10 mouse cellular contexts compared by ENCODE assay signal in genomic region chr13:11763104-11763503, GRCm38 (mm10).
DNase-seq lines count a peak whose midpoint lies in the region; ATAC-seq and TF ChIP-seq lines count a peak whose summit lies in the region.
"Had no signal": no experiment of that assay in that cellular context is flagged by ENCODE, and none has a peak within 500 bp of the region (broad histone marks: within the 10 kb centered on the region; RNA-seq: fewer than 3 reads in every experiment).

No protein-coding gene starts in this region.

- no peak overlapping the region for H3K4me2 ChIP-seq in kidney, postnatal 0 days (ENCODE audit: low read length)
- no peak overlapping the region for H3K4me2 ChIP-seq in kidney, embryonic 15.5 days
- H3K4me2 ChIP-seq in forebrain, embryonic 11.5 days (ENCODE audit: low read depth, low read length, severe bottlenecking), result no peak overlapping the region
- H3K4me2 ChIP-seq in lung, postnatal 0 days (replicated peaks; ENCODE audit: low read depth, low read length), result no peak overlapping the region
- H3K4me2 ChIP-seq: embryonic facial prominence, embryonic 15.5 days; limb, embryonic 13.5 days had no signal

- H3K27ac ChIP-seq in kidney, postnatal 0 days, result no peak overlapping the region
- no peak overlapping the region for H3K27ac ChIP-seq in kidney, embryonic 15.5 days
- H3K27ac ChIP-seq in ES-E14 (ENCODE audit: insufficient read depth, low read depth, low read length, poor library complexity, severe bottlenecking), result no peak overlapping the region
- H3K27ac ChIP-seq in forebrain, embryonic 11.5 days (ENCODE audit: low read depth, low read length), result no peak overlapping the region
- no peak overlapping the region for H3K27ac ChIP-seq in lung, postnatal 0 days (ENCODE audit: low read length)
- H3K27ac ChIP-seq: embryonic facial prominence, embryonic 15.5 days; limb, embryonic 13.5 days had no signal

- H3K4me3 ChIP-seq in kidney, postnatal 0 days (replicated peaks; ENCODE audit: low read depth, low read length), result no peak overlapping the region
- H3K4me3 ChIP-seq in kidney, embryonic 15.5 days (replicated peaks), result no peak overlapping the region
- H3K4me3 ChIP-seq in ES-E14 (ENCODE audit: insufficient read depth in 1 of 2, low read depth in 1 of 2, low read length in 2 of 2, poor library complexity in 1 of 2, severe bottlenecking in 1 of 2), result no peak overlapping the region
- H3K4me3 ChIP-seq in forebrain, embryonic 11.5 days (ENCODE audit: low read depth, low read length), result no peak overlapping the region
- no peak overlapping the region for H3K4me3 ChIP-seq in lung, postnatal 0 days (ENCODE audit: low read depth, low read length)
- H3K4me3 ChIP-seq: embryonic facial prominence, embryonic 15.5 days; limb, embryonic 13.5 days had no signal

- H3K9ac ChIP-seq in kidney, postnatal 0 days (ENCODE audit: low read depth, low read length), result no peak overlapping the region
- H3K9ac ChIP-seq in kidney, embryonic 15.5 days, result no peak overlapping the region
- no peak overlapping the region for H3K9ac ChIP-seq in ES-E14 (ENCODE audit: insufficient read depth, low read depth, low read length, poor library complexity, severe bottlenecking)
- H3K9ac ChIP-seq in forebrain, embryonic 11.5 days (ENCODE audit: low read length), result no peak overlapping the region
- no peak overlapping the region for H3K9ac ChIP-seq in lung, postnatal 0 days (replicated peaks; ENCODE audit: low read depth)
- H3K9ac ChIP-seq: embryonic facial prominence, embryonic 15.5 days; limb, embryonic 13.5 days had no signal

- no peaks in the 10 kb centered on the region for H3K36me3 ChIP-seq in kidney, postnatal 0 days (ENCODE audit: insufficient read depth, low read length)
- H3K36me3 ChIP-seq in kidney, embryonic 15.5 days, result no peaks in the 10 kb centered on the region
- peaks cover 2% of the 10 kb centered on the region; the same call in 1 of the 2 replicates for H3K36me3 ChIP-seq in ES-E14 (ENCODE audit: control insufficient read depth, insufficient read depth, low read length, poor library complexity, severe bottlenecking)
- H3K36me3 ChIP-seq in forebrain, embryonic 11.5 days (ENCODE audit: control insufficient read depth, insufficient read depth, low read length), result no peaks in the 10 kb centered on the region
- H3K36me3 ChIP-seq in lung, postnatal 0 days (ENCODE audit: insufficient read depth, low read length), result no peaks in the 10 kb centered on the region
- H3K36me3 ChIP-seq: embryonic facial prominence, embryonic 15.5 days; limb, embryonic 13.5 days had no signal

- no peaks in the 10 kb centered on the region for H3K9me3 ChIP-seq in kidney, postnatal 0 days (replicated peaks; ENCODE audit: low read length)
- no peaks in the 10 kb centered on the region for H3K9me3 ChIP-seq in kidney, embryonic 15.5 days (replicated peaks)
- no peaks in the 10 kb centered on the region for H3K9me3 ChIP-seq in ES-E14 (ENCODE audit: control insufficient read depth, insufficient read depth, low read depth, low read length)
- H3K9me3 ChIP-seq in forebrain, embryonic 11.5 days (ENCODE audit: control insufficient read depth, low read length), result no peaks in the 10 kb centered on the region
- H3K9me3 ChIP-seq in lung, postnatal 0 days (ENCODE audit: low read length), result no peaks in the 10 kb centered on the region
- H3K9me3 ChIP-seq: embryonic facial prominence, embryonic 15.5 days had no signal

- in situ Hi-C loops in ES-E14 (cut with MboI; ENCODE audit: low sequenced_read_pairs in 2 of 2, unreplicated experiment in 2 of 2), result no loop called here

- H3K27me3 ChIP-seq in kidney, postnatal 0 days (ENCODE audit: insufficient read depth, low read length), result no peaks in the 10 kb centered on the region
- H3K27me3 ChIP-seq in kidney, embryonic 15.5 days, result no peaks in the 10 kb centered on the region
- no peaks in the 10 kb centered on the region for H3K27me3 ChIP-seq in forebrain, embryonic 11.5 days (ENCODE audit: control insufficient read depth, insufficient read depth, low read length)
- H3K27me3 ChIP-seq in lung, postnatal 0 days (replicated peaks; ENCODE audit: insufficient read depth, low read length), result no peaks in the 10 kb centered on the region
- H3K27me3 ChIP-seq: embryonic facial prominence, embryonic 15.5 days; limb, embryonic 13.5 days had no signal

- 88% methylated on average over 3 of the region's 3 CpGs for WGBS in kidney, postnatal 0 days
- WGBS in kidney, embryonic 15.5 days, result 82% methylated on average over 3 of the region's 3 CpGs
- 83% methylated on average over 3 of the region's 3 CpGs for WGBS in forebrain, embryonic 11.5 days
- 64% methylated on average over 3 of the region's 3 CpGs for WGBS in lung, postnatal 0 days

- no peak for ATAC-seq in kidney, postnatal 0 days (replicated peaks; ENCODE audit: low FRiP score, low read depth)
- no peak for ATAC-seq in kidney, embryonic 15.5 days (replicated peaks; ENCODE audit: low FRiP score)
- 0 out of 2 replicates have a peak, but pooled peaks have one; percentile 27 for ATAC-seq in forebrain, embryonic 11.5 days (replicated peaks; ENCODE audit: low FRiP score)
- ATAC-seq in lung, postnatal 0 days, result no peak

- H3K4me1 ChIP-seq in kidney, postnatal 0 days (replicated peaks; ENCODE audit: insufficient read depth, low read length), result no peaks in the 10 kb centered on the region
- H3K4me1 ChIP-seq in kidney, embryonic 15.5 days, result no peaks in the 10 kb centered on the region
- peaks cover 2 to 8% of the 10 kb centered on the region in 2 experiments; a peak in 3 of 4 replicates for H3K4me1 ChIP-seq in ES-E14 (ENCODE audit: control insufficient read depth in 2 of 2, insufficient read depth in 2 of 2, low read length in 2 of 2, poor library complexity in 1 of 2)
- H3K4me1 ChIP-seq in forebrain, embryonic 11.5 days (replicated peaks; ENCODE audit: control insufficient read depth, insufficient read depth, low read length), result no peaks in the 10 kb centered on the region
- no peaks in the 10 kb centered on the region for H3K4me1 ChIP-seq in lung, postnatal 0 days (ENCODE audit: insufficient read depth, low read depth, low read length)
- H3K4me1 ChIP-seq: embryonic facial prominence, embryonic 15.5 days; limb, embryonic 13.5 days had no signal

- TF ChIP-seq CTCF in kidney, postnatal 0 days (IDR thresholded peaks at IDR 0.05; ENCODE audit: low read depth), result peak; percentile 82
- TF ChIP-seq CTCF in lung, postnatal 0 days (IDR thresholded peaks at IDR 0.05), result peak; percentile 76

- TF ChIP-seq EP300 in lung, postnatal 0 days (IDR thresholded peaks at IDR 0.05), result no peak

- DNase-seq in kidney, postnatal 0 days (ENCODE audit: low spot score), result peak; percentile 64
- DNase-seq in ES-E14 (ENCODE audit: low read depth, low spot score), result no peak
- peak; percentile 77 for DNase-seq in brain, adult 2 months (ENCODE audit: low read depth, low spot score)
- DNase-seq in forebrain, embryonic 11.5 days (ENCODE audit: low spot score), result no peak
- DNase-seq in lung, postnatal 0 days (ENCODE audit: low spot score), result peak; percentile 44
- DNase-seq in urinary bladder, postnatal 4 days (ENCODE audit: low spot score in 2 of 2), result no peak
- DNase-seq in heart, postnatal 4 days, result no peak

TF ChIP-seq in ES-E14, 5 proteins besides CTCF, POLR2A, EP300 and RAD21:
- no peak for TF ChIP-seq HCFC1 (IDR thresholded peaks at IDR 0.05; ENCODE audit: borderline replicate concordance, insufficient read depth, low read length)
- TF ChIP-seq ZNF384 (IDR thresholded peaks at IDR 0.05; ENCODE audit: low read depth, low read length), result no peak
- no peak for TF ChIP-seq MAFK (IDR thresholded peaks at IDR 0.05; ENCODE audit: insufficient read depth, low read depth, low read length)
- peak; percentile 51; the same call in 1 of the 2 replicates for TF ChIP-seq ZC3H11A (IDR thresholded peaks at IDR 0.05; ENCODE audit: borderline replicate concordance, low read depth, low read length)
- TF ChIP-seq CHD2 (IDR thresholded peaks at IDR 0.05; ENCODE audit: low read depth, low read length), result no peak

Comparison
In these comparisons a context has a peak if more than half of its experiments do, and no peak if none do; other contexts are left out.
1. DNase-seq: peak in kidney, postnatal 0 days (single experiment), brain, adult 2 months (single experiment) and lung, postnatal 0 days (single experiment); none in ES-E14 (single experiment), forebrain, embryonic 11.5 days (single experiment), urinary bladder, postnatal 4 days (0 of 2) and heart, postnatal 4 days (single experiment).